Mouse (Mus musculus): ENCODE results near the gene Wdtc1. TPM values are rescaled to one million over a fixed set of nuclear protein-coding genes. Genes with fewer than 3 reads are reported as not detected.

Gene Wdtc1
- total and polyA plus RNA-seq, 3 experiments, result 2.8 to 10.8 (median 9.6) TPM

DNA sequence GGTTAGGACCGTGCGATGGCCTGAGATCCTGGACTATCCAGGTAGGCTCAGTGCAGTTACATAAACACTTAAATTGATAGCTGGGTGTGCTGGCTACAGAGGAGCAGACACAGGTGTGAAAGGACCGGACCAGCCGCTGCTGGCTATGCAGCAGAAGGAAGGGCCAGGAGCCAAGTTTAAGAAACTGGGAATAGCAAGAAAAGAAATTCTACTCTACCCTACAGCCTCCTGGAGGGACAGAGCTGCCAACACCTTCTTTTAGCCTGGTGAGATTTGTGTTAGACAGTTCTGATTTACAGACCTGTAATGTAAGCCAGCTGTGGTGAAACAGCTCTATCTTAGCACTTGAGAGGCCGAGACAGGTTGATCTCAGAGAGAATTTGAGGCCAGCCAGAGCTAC is 37.3 kb downstream of the Wdtc1 start:
- H3K4me3 ChIP-seq (replicated peaks in 1 of 3; ENCODE audit: low read depth in 2 of 3, low read length in 2 of 3, poor library complexity in 1 of 3), result no peak overlapping the region

DNA sequence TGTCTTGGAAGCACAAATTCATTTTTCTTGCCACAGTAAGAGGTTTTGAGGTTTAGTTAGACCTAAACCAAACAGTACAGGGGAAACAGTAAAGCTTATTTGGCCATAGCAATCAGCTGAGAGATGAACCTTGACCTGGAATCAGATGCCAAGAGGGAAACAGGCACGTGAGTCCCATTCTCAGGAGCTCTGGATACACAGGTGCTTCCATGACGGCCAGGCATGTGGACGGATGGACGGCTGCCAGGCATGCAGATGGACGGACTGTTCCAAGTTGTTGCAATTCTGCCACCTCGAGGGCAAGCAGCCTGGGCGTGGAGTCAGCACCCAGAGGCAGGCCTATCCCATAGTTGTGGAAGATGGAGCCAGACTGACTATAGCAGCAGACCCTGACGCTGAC is 38.4 kb downstream of the Wdtc1 start:
- no peak for TF ChIP-seq USF1 (IDR thresholded peaks at IDR 0.05; ENCODE audit: low read depth, low read length)
- TF ChIP-seq UBTF (IDR thresholded peaks at IDR 0.05; ENCODE audit: low read depth, low read length), result no peak
- TF ChIP-seq USF2 (conservative IDR thresholded peaks at IDR 0.05; ENCODE audit: low read depth, low read length), result no peak
- TF ChIP-seq KAT2A (IDR thresholded peaks at IDR 0.05; ENCODE audit: insufficient replicate concordance, low read length), result no peak
- no peak for TF ChIP-seq CTCF (conservative IDR thresholded peaks at IDR 0.05 in 1 of 2, IDR thresholded peaks at IDR 0.05 in 1 of 2; ENCODE audit: low read depth in 2 of 2, low read length in 2 of 2)
- no peak for TF ChIP-seq ZNF384 (IDR thresholded peaks at IDR 0.05; ENCODE audit: low read depth, low read length)
- TF ChIP-seq TBP (conservative IDR thresholded peaks at IDR 0.05; ENCODE audit: low read depth, low read length), result no peak
- TF ChIP-seq MAFK (IDR thresholded peaks at IDR 0.05; ENCODE audit: insufficient replicate concordance, low read length), result no peak
- TF ChIP-seq ELF1 (IDR thresholded peaks at IDR 0.05; ENCODE audit: low read depth, low read length), result no peak
- no peaks in the 10 kb centered on the region for H3K27me3 ChIP-seq (replicated peaks)
- peaks cover 2 to 20% of the 10 kb centered on the region in 2 experiments for H3K36me3 ChIP-seq (replicated peaks in 1 of 2; ENCODE audit: control insufficient read depth in 1 of 2, insufficient read depth in 1 of 2, low read length in 1 of 2)
- H3K9me3 ChIP-seq (replicated peaks; ENCODE audit: low read length), result no peaks in the 10 kb centered on the region
- no peak overlapping the region for H3K27ac ChIP-seq (ENCODE audit: insufficient read depth, low read depth)
- in situ Hi-C loops (cut with MboI; ENCODE audit: low pct_ligation_motif_present, low pct_unique_long_range_greater_than_20kb, low sequenced_read_pairs) (no loop called here), dilution Hi-C loops (cut with MboI; ENCODE audit: extremely low pct_ligation_motif_present, extremely low pct_unique_long_range_greater_than_20kb, low sequenced_read_pairs) (no loop called here)
- no peak overlapping the region for H3K9ac ChIP-seq (ENCODE audit: insufficient read depth, low read depth)
- DNase-seq (ENCODE audit: extremely low read depth), result no peak
- no peaks in the 10 kb centered on the region for H3K4me1 ChIP-seq (ENCODE audit: control insufficient read depth in 1 of 2, insufficient read depth in 2 of 2)
- no peak overlapping the region for H3K4me3 ChIP-seq (replicated peaks in 1 of 3; ENCODE audit: low read depth in 2 of 3, low read length in 2 of 3, poor library complexity in 1 of 3)
- no peak overlapping the region for H3K4me2 ChIP-seq (ENCODE audit: insufficient read depth, low read depth, poor library complexity, severe bottlenecking)
- no peaks in the 10 kb centered on the region for H3K79me2 ChIP-seq (replicated peaks; ENCODE audit: control insufficient read depth, extremely low read depth, insufficient read depth, poor library complexity, severe bottlenecking)

More for the DNA sequence above, 37.3 kb downstream of the Wdtc1 start:
- no peak overlapping the region for H3K4me2 ChIP-seq (ENCODE audit: insufficient read depth, low read depth, poor library complexity, severe bottlenecking)
- DNase-seq (ENCODE audit: extremely low read depth), result no peak
- H3K27ac ChIP-seq (ENCODE audit: insufficient read depth, low read depth), result no peak overlapping the region
- H3K79me2 ChIP-seq (replicated peaks; ENCODE audit: control insufficient read depth, extremely low read depth, insufficient read depth, poor library complexity, severe bottlenecking), result no peaks in the 10 kb centered on the region
- no peaks in the 10 kb centered on the region for H3K27me3 ChIP-seq (replicated peaks)
- H3K9ac ChIP-seq (ENCODE audit: insufficient read depth, low read depth), result no peak overlapping the region
- TF ChIP-seq JUN (IDR thresholded peaks at IDR 0.05; ENCODE audit: insufficient read depth, low read depth, low read length), result no peak
- no peak for TF ChIP-seq GABPA (IDR thresholded peaks at IDR 0.05; ENCODE audit: insufficient replicate concordance, low read depth, low read length)
- TF ChIP-seq CHD2 (IDR thresholded peaks at IDR 0.05; ENCODE audit: low read length), result no peak
- TF ChIP-seq USF1 (IDR thresholded peaks at IDR 0.05; ENCODE audit: low read depth, low read length), result no peak
- TF ChIP-seq RCOR1 (conservative IDR thresholded peaks at IDR 0.05; ENCODE audit: low read depth, low read length), result no peak
- dilution Hi-C loops (cut with MboI; ENCODE audit: extremely low pct_ligation_motif_present, extremely low pct_unique_long_range_greater_than_20kb, low sequenced_read_pairs) (no loop called here), in situ Hi-C loops (cut with MboI; ENCODE audit: low pct_ligation_motif_present, low pct_unique_long_range_greater_than_20kb, low sequenced_read_pairs) (no loop called here)
- no peaks in the 10 kb centered on the region for H3K9me3 ChIP-seq (replicated peaks; ENCODE audit: low read length)
- H3K36me3 ChIP-seq (replicated peaks in 1 of 2; ENCODE audit: control insufficient read depth in 1 of 2, insufficient read depth in 1 of 2, low read length in 1 of 2), result peaks cover 2 to 24% of the 10 kb centered on the region in 2 experiments
- no peaks in the 10 kb centered on the region for H3K4me1 ChIP-seq (ENCODE audit: control insufficient read depth in 1 of 2, insufficient read depth in 2 of 2)

- no peak overlapping the region for H3K9ac ChIP-seq (ENCODE audit: insufficient read depth, low read depth)
- in situ Hi-C loops (cut with MboI; ENCODE audit: low pct_ligation_motif_present, low pct_unique_long_range_greater_than_20kb, low sequenced_read_pairs), result loop anchor here (5.0 to 10.0 kb wide), 3 partner anchors 37 to 305 kb away; no protein-coding TSS in a partner anchor
- TF ChIP-seq CTCF (conservative IDR thresholded peaks at IDR 0.05 in 1 of 2, IDR thresholded peaks at IDR 0.05 in 1 of 2; ENCODE audit: low read depth in 2 of 2, low read length in 2 of 2), result peak; percentile 85 to 96
- TF ChIP-seq MAFK (IDR thresholded peaks at IDR 0.05; ENCODE audit: insufficient replicate concordance, low read length), result 0 out of 2 replicates have a peak, but pooled peaks have one; percentile 15
- 0 out of 2 replicates have a peak, but pooled peaks have one; percentile 20 for TF ChIP-seq NRF1 (IDR thresholded peaks at IDR 0.05; ENCODE audit: low read depth, low read length)
- 0 out of 2 replicates have a peak, but pooled peaks have one; percentile 34 for TF ChIP-seq MYC (IDR thresholded peaks at IDR 0.05; ENCODE audit: low read depth, low read length)
- TF ChIP-seq IRF4 (IDR thresholded peaks at IDR 0.05; ENCODE audit: low read depth, low read length), result 0 out of 2 replicates have a peak, but pooled peaks have one; percentile 8
- TF ChIP-seq USF1 (IDR thresholded peaks at IDR 0.05; ENCODE audit: low read depth, low read length), result no peak
- peak; percentile 85 for TF ChIP-seq RAD21 (IDR thresholded peaks at IDR 0.05; ENCODE audit: low read depth, low read length)
- TF ChIP-seq MXI1 (IDR thresholded peaks at IDR 0.05; ENCODE audit: low read depth, low read length), result no peak
- no peak for TF ChIP-seq HCFC1 (IDR thresholded peaks at IDR 0.05; ENCODE audit: low read depth, low read length)
- TF ChIP-seq SMC3 (IDR thresholded peaks at IDR 0.05; ENCODE audit: low read depth, low read length), result peak; percentile 90
- H3K4me1 ChIP-seq (ENCODE audit: control insufficient read depth in 1 of 2, insufficient read depth in 2 of 2), result no peaks in the 10 kb centered on the region
- H3K27ac ChIP-seq (ENCODE audit: insufficient read depth, low read depth), result no peak overlapping the region
- H3K27me3 ChIP-seq (replicated peaks), result no peaks in the 10 kb centered on the region
- no peaks in the 10 kb centered on the region for H3K79me2 ChIP-seq (replicated peaks; ENCODE audit: control insufficient read depth, extremely low read depth, insufficient read depth, poor library complexity, severe bottlenecking)
- H3K4me2 ChIP-seq (ENCODE audit: insufficient read depth, low read depth, poor library complexity, severe bottlenecking), result no peak overlapping the region
- peak; percentile 75 for DNase-seq (ENCODE audit: extremely low read depth)
- no peak overlapping the region for H3K4me3 ChIP-seq (replicated peaks in 1 of 3; ENCODE audit: low read depth in 2 of 3, low read length in 2 of 3, poor library complexity in 1 of 3)
- dilution Hi-C loops (cut with MboI; ENCODE audit: extremely low pct_ligation_motif_present, extremely low pct_unique_long_range_greater_than_20kb, low sequenced_read_pairs), result no loop called here
- peaks cover 1 to 36% of the 10 kb centered on the region in 2 experiments for H3K36me3 ChIP-seq (replicated peaks in 1 of 2; ENCODE audit: control insufficient read depth in 1 of 2, insufficient read depth in 1 of 2, low read length in 1 of 2)
- H3K9me3 ChIP-seq (replicated peaks; ENCODE audit: low read length), result no peaks in the 10 kb centered on the region
These were observed 43.3 kb downstream of the Wdtc1 start for GRCm38 (mm10) chr4:133309948-133310347.
